Mouse (Mus musculus) embryonic facial prominence, embryonic 12.5 days (tissue): ENCODE results near the gene Atf6. TPM values are rescaled to one million over a fixed set of nuclear protein-coding genes. Genes with fewer than 3 reads are reported as not detected.

Experiments used
- ATAC-seq: fragments of 200-750 bp; cut with Nextera tagmentation; 2 replicates; pipeline ENCODE4 v1.8.0; 2017; ENCODE audit not compliant: insufficient number of reproducible peaks, insufficient read depth, low FRiP score, low TSS enrichment
- H3K27ac ChIP-seq: fragments of 300-500 bp; sonication (generic); 2 replicates; pipeline ENCODE4 v1.5.1; 2016; ENCODE audit warnings: mild to moderate bottlenecking
- H3K27me3 ChIP-seq: fragments of 300-500 bp; sonication (generic); 2 replicates; pipeline ENCODE4 v1.6.1; 2016; ENCODE audit warnings: mild to moderate bottlenecking, moderate library complexity
- H3K36me3 ChIP-seq: fragments of 300-500 bp; sonication (generic); 2 replicates; pipeline ENCODE4 v1.6.1; 2016; ENCODE audit warnings: mild to moderate bottlenecking
- H3K4me1 ChIP-seq: fragments of 300-500 bp; sonication (generic); 2 replicates; pipeline ENCODE4 v1.6.1; 2016
- H3K4me2 ChIP-seq: fragments of 300-500 bp; sonication (generic); replicated peaks from 2 replicates; pipeline ENCODE4 v1.6.1; 2016; ENCODE audit warnings: mild to moderate bottlenecking, moderate library complexity
- H3K4me3 ChIP-seq: fragments of 300-500 bp; sonication (generic); 2 replicates; pipeline ENCODE4 v1.5.1; 2016; ENCODE audit warnings: mild to moderate bottlenecking
- H3K9ac ChIP-seq: fragments of 300-500 bp; sonication (generic); 2 replicates; pipeline ENCODE4 v1.6.1; 2016; ENCODE audit warnings: mild to moderate bottlenecking, moderate library complexity
- H3K9me3 ChIP-seq: fragments of 300-500 bp; sonication (generic); 2 replicates; pipeline ENCODE4 v1.6.1; 2016; ENCODE audit warnings: mild to moderate bottlenecking, moderate library complexity
- WGBS: fragments of 180-500 bp; shearing (Covaris S2); methylation state at CpG from one replicate; pipeline ENCODE4 v1.1.7; 2016; 5-methylcytosine and 5-hydroxymethylcytosine counted together
- polyA plus RNA-seq: library from polyadenylated mRNA; unstranded; fragments of >200 nt; fragmentation: Nextera tagmentation; extraction: Ambion mirVana; gene quantifications from 2 replicates; pipeline ENCODE4 v1.2.1, GENCODE M21; 2016

The Atf6 gene
- polyA plus RNA-seq, 1 experiment from 2014 or later = 9.1 TPM

- Histone ChIP-seq H3K4me3 (no peak overlapping the region), H3K36me3 (no peaks in the 10 kb centered on the region), H3K27me3 (no peaks in the 10 kb centered on the region), H3K4me2 (no peak overlapping the region), H3K9me3 (no peaks in the 10 kb centered on the region), H3K27ac (no peak overlapping the region), H3K9ac (no peak overlapping the region), H3K4me1 (peaks cover 10% of the 10 kb centered on the region; the same call in 1 of the 2 replicates)
- ATAC-seq = no peak
- 78% methylated on average over 9 of the region's 9 CpGs for WGBS
Observed at GRCm38 (mm10) chr1:170699553-170699952, 168.0 kb downstream of the Atf6 start.

- WGBS = 80% methylated on average over 3 of the region's 3 CpGs
- Histone ChIP-seq H3K36me3 (no peaks in the 10 kb centered on the region), H3K4me3 (no peak overlapping the region), H3K4me2 (no peak overlapping the region), H3K9ac (no peak overlapping the region), H3K27me3 (no peaks in the 10 kb centered on the region), H3K4me1 (peaks cover 10% of the 10 kb centered on the region; the same call in 1 of the 2 replicates), H3K27ac (no peak overlapping the region), H3K9me3 (no peaks in the 10 kb centered on the region)
- ATAC-seq = no peak
Observed at GRCm38 (mm10) chr1:170698771-170699170, 168.8 kb downstream of the Atf6 start.

- Histone ChIP-seq H3K9me3 (no peaks in the 10 kb centered on the region), H3K36me3 (no peaks in the 10 kb centered on the region), H3K9ac (no peak overlapping the region), H3K4me1 (peaks cover 10% of the 10 kb centered on the region; the same call in 1 of the 2 replicates), H3K4me2 (no peak overlapping the region), H3K27ac (no peak overlapping the region), H3K4me3 (no peak overlapping the region), H3K27me3 (no peaks in the 10 kb centered on the region)
- no peak for ATAC-seq
- 76% methylated on average over 7 of the region's 7 CpGs for WGBS
Observed at GRCm38 (mm10) chr1:170697771-170698356, 169.7 kb downstream of the Atf6 start.

GRCm38 (mm10) chr1:170696996-170697395 lies 170.6 kb downstream of the Atf6 start:
- Histone ChIP-seq H3K36me3 (no peaks in the 10 kb centered on the region), H3K4me1 (peaks cover 10% of the 10 kb centered on the region; the same call in 1 of the 2 replicates), H3K4me3 (no peak overlapping the region), H3K9ac (no peak overlapping the region), H3K9me3 (no peaks in the 10 kb centered on the region), H3K27ac (no peak overlapping the region), H3K27me3 (no peaks in the 10 kb centered on the region), H3K4me2 (no peak overlapping the region)
- 92% methylated on average over 8 of the region's 8 CpGs for WGBS
- ATAC-seq = no peak

GRCm38 (mm10) chr1:170695326-170695725 lies 172.2 kb downstream of the Atf6 start:
- no peaks in the 10 kb centered on the region for H3K27me3 ChIP-seq
- ATAC-seq = no peak
- no peak overlapping the region for H3K9ac ChIP-seq
- no peak overlapping the region for H3K4me2 ChIP-seq
- no peaks in the 10 kb centered on the region for H3K4me1 ChIP-seq
- H3K9me3 ChIP-seq = no peaks in the 10 kb centered on the region
- no peak overlapping the region for H3K4me3 ChIP-seq
- H3K36me3 ChIP-seq = no peaks in the 10 kb centered on the region
- H3K27ac ChIP-seq = no peak overlapping the region
- WGBS = 60% methylated on average over 6 of the region's 6 CpGs

GRCm38 (mm10) chr1:170694821-170695291 lies 172.7 kb downstream of the Atf6 start:
- H3K27ac ChIP-seq = no peak overlapping the region
- no peaks in the 10 kb centered on the region for H3K27me3 ChIP-seq
- no peak for ATAC-seq
- H3K4me2 ChIP-seq = no peak overlapping the region
- no peaks in the 10 kb centered on the region for H3K4me1 ChIP-seq
- H3K9ac ChIP-seq = no peak overlapping the region
- H3K9me3 ChIP-seq = no peaks in the 10 kb centered on the region
- WGBS = 62% methylated on average over 5 of the region's 5 CpGs
- H3K4me3 ChIP-seq = no peak overlapping the region
- H3K36me3 ChIP-seq = no peaks in the 10 kb centered on the region

GRCm38 (mm10) chr1:170691301-170691700 lies 176.3 kb downstream of the Atf6 start:
- WGBS = 90% methylated on average over 5 of the region's 5 CpGs
- no peaks in the 10 kb centered on the region for H3K27me3 ChIP-seq

GRCm38 (mm10) chr1:170689773-170690172 lies 177.8 kb downstream of the Atf6 start:
- 92% methylated on average over 8 of the region's 8 CpGs for WGBS

More at GRCm38 (mm10) chr1:170691301-170691700, 176.3 kb downstream of the Atf6 start:
- H3K27ac ChIP-seq = no peak overlapping the region
- H3K4me2 ChIP-seq = no peak overlapping the region
- no peaks in the 10 kb centered on the region for H3K4me1 ChIP-seq
- no peak overlapping the region for H3K4me3 ChIP-seq
- no peak for ATAC-seq
- H3K9ac ChIP-seq = no peak overlapping the region
- no peaks in the 10 kb centered on the region for H3K9me3 ChIP-seq
- H3K36me3 ChIP-seq = no peaks in the 10 kb centered on the region

GRCm38 (mm10) chr1:170683863-170684262 lies 183.7 kb downstream of the Atf6 start:
- no peak overlapping the region for H3K27ac ChIP-seq
- H3K4me2 ChIP-seq = no peak overlapping the region
- H3K9ac ChIP-seq = no peak overlapping the region
- H3K4me1 ChIP-seq = no peaks in the 10 kb centered on the region
- H3K36me3 ChIP-seq = peaks cover 13% of the 10 kb centered on the region; the same call in 1 of the 2 replicates
- no peaks in the 10 kb centered on the region for H3K9me3 ChIP-seq
- H3K27me3 ChIP-seq = no peaks in the 10 kb centered on the region
- no peak overlapping the region for H3K4me3 ChIP-seq
- 79% methylated on average over 6 of the region's 6 CpGs for WGBS
- no peak for ATAC-seq

More at GRCm38 (mm10) chr1:170689773-170690172, 177.8 kb downstream of the Atf6 start:
- no peaks in the 10 kb centered on the region for H3K4me1 ChIP-seq
- no peaks in the 10 kb centered on the region for H3K27me3 ChIP-seq
- no peak overlapping the region for H3K27ac ChIP-seq
- no peak overlapping the region for H3K4me3 ChIP-seq
- H3K4me2 ChIP-seq = no peak overlapping the region
- H3K9me3 ChIP-seq = no peaks in the 10 kb centered on the region
- H3K9ac ChIP-seq = no peak overlapping the region
- ATAC-seq = no peak
- H3K36me3 ChIP-seq = no peaks in the 10 kb centered on the region

GRCm38 (mm10) chr1:170679624-170680023 lies 187.9 kb downstream of the Atf6 start:
- whole genome bisulfite sequencing = 81% methylated on average over 2 of the region's 2 CpGs
- no peak for ATAC-seq

GRCm38 (mm10) chr1:170678861-170679260 lies 188.7 kb downstream of the Atf6 start:
- H3K4me1 ChIP-seq = no peaks in the 10 kb centered on the region
- no peak overlapping the region for H3K4me3 ChIP-seq
- no peak for ATAC-seq
- peaks cover 13% of the 10 kb centered on the region; the same call in 1 of the 2 replicates for H3K36me3 ChIP-seq
- H3K4me2 ChIP-seq = no peak overlapping the region
- no peaks in the 10 kb centered on the region for H3K9me3 ChIP-seq
- H3K27ac ChIP-seq = no peak overlapping the region
- no peak overlapping the region for H3K9ac ChIP-seq
- WGBS = 70% methylated on average over 4 of the region's 4 CpGs
- H3K27me3 ChIP-seq = no peaks in the 10 kb centered on the region

More at GRCm38 (mm10) chr1:170679624-170680023, 187.9 kb downstream of the Atf6 start:
- Histone ChIP-seq H3K27me3 (no peaks in the 10 kb centered on the region), H3K4me2 (no peak overlapping the region), H3K4me3 (no peak overlapping the region), H3K36me3 (peaks cover 13% of the 10 kb centered on the region; the same call in 1 of the 2 replicates), H3K9me3 (no peaks in the 10 kb centered on the region), H3K4me1 (no peaks in the 10 kb centered on the region), H3K9ac (no peak overlapping the region), H3K27ac (no peak overlapping the region)

GRCm38 (mm10) chr1:170677681-170678080 lies 189.9 kb downstream of the Atf6 start:
- no peak overlapping the region for H3K4me3 ChIP-seq
- H3K4me2 ChIP-seq = no peak overlapping the region
- no peak overlapping the region for H3K9ac ChIP-seq
- WGBS = 91% methylated on average over 4 of the region's 4 CpGs
- ATAC-seq = no peak
- peaks cover 13% of the 10 kb centered on the region; the same call in 1 of the 2 replicates for H3K36me3 ChIP-seq
- no peaks in the 10 kb centered on the region for H3K9me3 ChIP-seq
- H3K27me3 ChIP-seq = no peaks in the 10 kb centered on the region
- no peak overlapping the region for H3K27ac ChIP-seq
- H3K4me1 ChIP-seq = no peaks in the 10 kb centered on the region
